Mouse (Mus musculus) olfactory bulb, adult 2 months (tissue): ENCODE data around the gene Ipmk.

Experiments used
- CTCF ChIP-seq: fragments of 200-500 bp; IDR thresholded peaks from 2 replicates; pipeline ENCODE4 v1.5.1; 2012; ENCODE audit warnings: low read depth, mild to moderate bottlenecking, low read length, moderate library complexity; ENCODE audit not compliant: insufficient read depth
- POLR2A ChIP-seq: fragments of 200-500 bp; IDR thresholded peaks from 2 replicates; pipeline ENCODE4 v1.6.1; 2012; ENCODE audit warnings: mild to moderate bottlenecking, low read depth, low read length, moderate library complexity; ENCODE audit not compliant: insufficient read depth

- TF ChIP-seq CTCF (no peak), POLR2A (peak; percentile 86)
Observed at GRCm38 (mm10) chr10:71347509-71347949, at the start of gene Ipmk.
